Mouse (Mus musculus) heart, postnatal 0 days (tissue): Measurements from ENCODE around the gene Cxcl17. TPM values are rescaled to one million over a fixed set of nuclear protein-coding genes. Genes with fewer than 3 reads are reported as not detected.

Experiments
- ATAC-seq: fragments of 200-750 bp; cut with Nextera tagmentation; 2 replicates; pipeline ENCODE4 v1.8.0; 2017; ENCODE audit warnings: low read depth, moderate number of reproducible peaks, moderate library complexity; ENCODE audit not compliant: insufficient read depth
- DNase-seq: peaks from one replicate; pipeline ENCODE4 v3.0.0-alpha.2; 2016; ENCODE audit warnings: low spot score
- H3K27ac ChIP-seq: fragments of 300-500 bp; sonication (generic); 2 replicates; pipeline ENCODE4 v1.5.1; 2014; ENCODE audit warnings: low read depth, mild to moderate bottlenecking
- H3K27me3 ChIP-seq: fragments of 300-500 bp; sonication (generic); 2 replicates; pipeline ENCODE4 v1.6.1; 2014; ENCODE audit warnings: low read length, mixed read lengths; ENCODE audit not compliant: control insufficient read depth, insufficient read depth
- H3K36me3 ChIP-seq: fragments of 300-500 bp; sonication (generic); replicated peaks from 2 replicates; pipeline ENCODE4 v1.6.1; 2014; ENCODE audit warnings: low read length, mixed read lengths; ENCODE audit not compliant: control insufficient read depth, insufficient read depth
- H3K4me1 ChIP-seq: fragments of 300-500 bp; sonication (generic); 2 replicates; pipeline ENCODE4 v1.6.1; 2014; ENCODE audit warnings: antibody characterized with exemption; ENCODE audit not compliant: control insufficient read depth, insufficient read depth
- H3K4me2 ChIP-seq: fragments of 300-500 bp; sonication (generic); 2 replicates; pipeline ENCODE4 v1.6.1; 2014; ENCODE audit warnings: low read depth, mild to moderate bottlenecking, low read length, moderate library complexity
- H3K4me3 ChIP-seq: fragments of 300-500 bp; sonication (generic); 2 replicates; pipeline ENCODE4 v1.5.1; 2014; ENCODE audit warnings: low read depth, low read length
- H3K9ac ChIP-seq: fragments of 300-500 bp; sonication (generic); replicated peaks from 2 replicates; pipeline ENCODE4 v1.6.1; 2014; ENCODE audit warnings: low read depth, low read length, mixed read lengths
- H3K9me3 ChIP-seq: fragments of 300-500 bp; sonication (generic); replicated peaks from 2 replicates; pipeline ENCODE4 v1.6.1; 2016; ENCODE audit warnings: low read length; ENCODE audit not compliant: control insufficient read depth
- CTCF ChIP-seq: IDR thresholded peaks from 2 replicates; pipeline ENCODE4 v1.5.1; 2016; ENCODE audit warnings: antibody characterized with exemption, control low read depth, low read depth
- EP300 ChIP-seq: IDR thresholded peaks from 2 replicates; pipeline ENCODE4 v1.6.1; 2016; ENCODE audit warnings: antibody characterized with exemption, low read depth
- WGBS: fragments of 180-500 bp; shearing (Covaris S2); extraction: QIAGEN DNeasy Blood & Tissue Kit; methylation state at CpG from one replicate; pipeline ENCODE4 v1.1.7; 2014; 5-methylcytosine and 5-hydroxymethylcytosine counted together
- polyA plus RNA-seq: library from polyadenylated mRNA; unstranded; fragments of >200 nt; fragmentation: Nextera tagmentation; extraction: Ambion mirVana; gene quantifications from 2 replicates; pipeline ENCODE4 v1.2.1, GENCODE M21; 2015
- total RNA-seq: library from RNA; depleted of rRNA; stranded (reverse); fragments of >200 nt; gene quantifications from 2 replicates; pipeline ENCODE4 v1.2.3, GENCODE M21; 2014; ENCODE audit warnings: low replicate concordance

Cxcl17 gene
- total and polyA plus RNA-seq, 2 experiments from 2014 or later: 0.42 TPM; not detected in 1

DNA sequence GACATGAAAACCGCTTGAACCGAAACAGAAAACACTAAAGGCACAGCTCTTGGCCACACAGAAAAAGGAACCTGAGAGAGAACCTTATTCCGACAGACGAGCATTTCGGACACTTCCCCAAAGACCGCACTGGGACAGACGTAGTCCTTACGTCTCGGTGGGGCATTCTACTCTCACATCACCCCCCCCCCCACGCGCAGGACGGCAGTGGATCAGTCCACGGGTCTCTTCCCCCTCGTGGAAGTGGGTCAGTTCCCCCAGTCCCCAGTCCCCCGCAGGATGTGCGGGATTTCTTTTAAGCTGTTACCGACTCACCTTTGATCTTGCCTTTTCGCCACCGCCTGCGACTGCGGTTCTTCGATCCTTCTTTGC, 17.5 kb downstream of the Cxcl17 start:
- Histone ChIP-seq H3K27me3 (no peaks in the 10 kb centered on the region), H3K9me3 (no peaks in the 10 kb centered on the region), H3K27ac (peak overlapping the region; percentile 72), H3K4me1 (peaks cover 28% of the 10 kb centered on the region), H3K4me3 (peak overlapping the region; percentile 81), H3K4me2 (peak overlapping the region; percentile 89), H3K36me3 (no peaks in the 10 kb centered on the region), H3K9ac (peak overlapping the region; percentile 76)
- WGBS: 0% methylated on average over 22 of the region's 22 CpGs
- DNase-seq: no peak
- peak; percentile 19; the same call in 1 of the 2 replicates for ATAC-seq
- TF ChIP-seq CTCF: no peak
- no peak for TF ChIP-seq EP300

DNA sequence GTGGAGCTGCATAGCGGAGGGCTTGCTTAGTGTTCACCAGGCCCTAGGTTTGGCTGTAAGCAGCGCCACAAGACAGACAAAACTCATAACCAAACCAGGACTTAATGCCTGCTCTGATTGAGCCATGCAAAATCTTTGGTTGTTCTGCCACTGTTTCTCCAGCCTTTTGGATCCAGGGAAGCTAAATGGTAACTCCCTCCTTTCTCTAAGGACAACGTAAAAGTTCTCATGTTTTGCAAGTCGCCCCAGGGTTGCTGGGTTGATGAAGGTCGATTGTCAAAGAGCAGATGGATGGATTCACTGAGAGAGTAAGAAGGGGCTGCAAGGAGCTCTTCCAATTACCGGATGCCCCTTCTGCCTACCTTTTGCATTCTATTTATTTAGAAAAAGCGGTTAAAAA, 17.9 kb downstream of the Cxcl17 start:
- 13% methylated on average over 7 of the region's 7 CpGs for WGBS
- peak overlapping the region; percentile 72 for H3K27ac ChIP-seq
- H3K9me3 ChIP-seq: no peaks in the 10 kb centered on the region
- no peaks in the 10 kb centered on the region for H3K36me3 ChIP-seq
- no peaks in the 10 kb centered on the region for H3K27me3 ChIP-seq
- peak overlapping the region; percentile 89 for H3K4me2 ChIP-seq
- H3K4me1 ChIP-seq: peaks cover 32% of the 10 kb centered on the region
- DNase-seq: no peak
- no peak for ATAC-seq
- TF ChIP-seq CTCF: no peak
- no peak for TF ChIP-seq EP300
- H3K9ac ChIP-seq: peak overlapping the region; percentile 76
- peak overlapping the region; percentile 81 for H3K4me3 ChIP-seq

DNA sequence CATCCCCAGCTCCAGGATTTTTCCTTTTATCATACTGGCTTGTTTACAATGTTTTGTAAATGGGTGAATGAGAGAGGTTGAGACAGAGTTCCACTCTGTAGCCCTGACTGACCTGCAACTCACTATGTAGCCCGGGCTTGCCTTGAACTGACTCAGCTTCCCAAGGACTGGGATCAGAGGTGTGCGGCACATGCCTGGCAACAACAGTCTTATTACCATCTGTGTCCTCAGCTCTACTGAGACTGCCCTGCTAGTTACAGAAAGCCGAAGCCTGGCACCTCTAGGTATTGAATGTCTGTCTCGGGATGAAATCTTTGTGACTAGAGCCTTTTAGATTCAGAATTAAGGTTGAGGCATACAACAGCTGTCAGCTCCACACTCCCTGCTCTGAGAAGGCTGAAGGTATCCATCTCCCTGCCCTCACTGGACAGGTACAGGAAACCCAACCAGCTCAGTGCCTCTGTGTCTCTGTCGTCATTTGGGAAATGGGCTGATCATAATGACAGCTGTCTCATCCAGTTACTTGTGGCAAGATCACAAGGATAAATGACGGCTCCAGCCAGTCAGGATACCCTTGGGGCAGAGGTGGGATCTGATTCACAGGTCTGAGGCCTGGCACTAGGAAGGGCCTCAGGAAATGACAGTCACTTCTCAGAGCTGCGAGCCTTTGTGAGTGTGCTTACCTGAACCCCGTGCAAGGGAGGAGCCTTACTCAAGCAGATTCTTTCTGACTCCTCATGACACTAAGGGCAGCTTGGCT, 19.1 kb downstream of the Cxcl17 start:
- Histone ChIP-seq H3K4me3 (peak overlapping the region; percentile 81; the same call in 1 of the 2 replicates), H3K9me3 (no peaks in the 10 kb centered on the region), H3K4me1 (peaks cover 39% of the 10 kb centered on the region), H3K36me3 (no peaks in the 10 kb centered on the region), H3K27ac (no peak overlapping the region), H3K27me3 (no peaks in the 10 kb centered on the region), H3K9ac (no peak overlapping the region), H3K4me2 (peak overlapping the region; percentile 89)
- 72% methylated on average over 8 of the region's 8 CpGs for WGBS
- DNase-seq (no peak), ATAC-seq (no peak)
- TF ChIP-seq CTCF (no peak), EP300 (no peak)

DNA sequence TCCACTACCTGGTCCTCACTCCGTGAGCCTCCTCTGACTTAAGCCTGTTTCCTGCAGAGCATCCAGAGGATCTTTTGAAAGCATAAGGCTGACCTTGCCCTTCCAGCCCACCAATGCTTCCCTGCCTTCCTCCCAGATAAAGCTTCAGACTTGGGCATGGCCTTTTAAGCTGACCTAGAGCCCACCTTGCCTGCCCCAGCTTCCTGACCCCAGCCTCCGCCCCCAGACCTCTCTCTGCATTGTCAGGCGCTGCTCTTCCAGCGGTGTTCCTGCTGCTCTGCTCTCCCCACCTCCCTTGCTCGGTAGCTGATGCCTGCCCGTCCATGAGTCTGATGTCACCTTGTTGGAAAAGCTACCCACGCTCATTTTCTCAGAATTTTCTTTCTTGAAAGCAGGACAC, 19.8 kb downstream of the Cxcl17 start:
- H3K9ac ChIP-seq: no peak overlapping the region
- DNase-seq: no peak
- 63% methylated on average over 7 of the region's 7 CpGs for WGBS

DNA sequence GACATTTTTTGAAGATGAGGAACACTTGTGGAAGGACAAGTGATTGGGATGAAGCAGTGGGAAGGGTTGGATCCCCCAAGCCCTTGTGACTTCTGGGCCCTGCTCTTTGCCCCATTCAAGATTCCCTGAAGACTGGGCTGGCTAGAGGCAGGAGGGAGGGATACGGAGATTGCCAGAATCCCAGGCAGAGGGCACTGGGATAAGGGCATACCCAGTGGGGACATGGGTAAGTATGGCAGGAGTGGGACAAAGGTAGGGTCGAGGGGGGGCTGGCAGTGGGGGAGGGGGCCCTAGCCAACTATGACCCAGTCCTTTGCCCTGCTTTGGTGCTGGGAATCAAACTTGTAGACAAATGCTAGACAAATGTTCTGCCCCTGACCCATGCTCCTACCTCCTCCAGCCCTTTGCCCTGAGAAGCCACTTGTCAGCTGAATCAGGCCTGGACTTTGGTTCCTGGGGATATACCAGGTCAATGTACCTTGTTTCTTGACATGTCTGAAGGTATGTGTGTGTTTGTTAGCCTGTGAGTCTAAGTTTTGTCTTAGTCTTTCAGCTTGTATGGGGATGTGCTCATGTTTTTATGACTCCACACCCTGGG, 20.7 kb downstream of the Cxcl17 start:
- peaks cover 53% of the 10 kb centered on the region for H3K4me1 ChIP-seq
- TF ChIP-seq CTCF (no peak), EP300 (no peak)
- ATAC-seq: no peak
- DNase-seq: no peak
- no peak overlapping the region for H3K27ac ChIP-seq
- no peaks in the 10 kb centered on the region for H3K9me3 ChIP-seq
- H3K27me3 ChIP-seq: no peaks in the 10 kb centered on the region
- H3K4me2 ChIP-seq: no peak overlapping the region
- no peak overlapping the region for H3K4me3 ChIP-seq
- H3K36me3 ChIP-seq: peaks cover 14% of the 10 kb centered on the region
- H3K9ac ChIP-seq: no peak overlapping the region
- WGBS: 76% methylated on average over 2 of the region's 2 CpGs

More for the DNA sequence above, 19.8 kb downstream of the Cxcl17 start:
- Histone ChIP-seq H3K27ac (no peak overlapping the region), H3K9me3 (no peaks in the 10 kb centered on the region), H3K4me3 (no peak overlapping the region), H3K4me2 (no peak overlapping the region), H3K36me3 (peaks cover 6% of the 10 kb centered on the region), H3K4me1 (peaks cover 45% of the 10 kb centered on the region), H3K27me3 (no peaks in the 10 kb centered on the region)
- no peak for TF ChIP-seq EP300
- no peak for TF ChIP-seq CTCF
- ATAC-seq: no peak
